In genomic region chr12:117534087-117534751, GRCm38 (mm10) we compare ENCODE assay signal across 8 mouse cellular contexts. TPM values are rescaled to one million over a fixed set of nuclear protein-coding genes. Genes with fewer than 3 reads are reported as not detected.
DNase-seq lines count a peak whose midpoint lies in the region; ATAC-seq and TF ChIP-seq lines count a peak whose summit lies in the region.

No protein-coding gene starts in this region.

- no peaks in the 10 kb centered on the region for H3K9me3 ChIP-seq in forebrain, embryonic 14.5 days (replicated peaks; ENCODE audit: control insufficient read depth, low read length)
- H3K9me3 ChIP-seq in lung, postnatal 0 days (ENCODE audit: low read length): no peaks in the 10 kb centered on the region

- H3K4me1 ChIP-seq in forebrain, embryonic 14.5 days (ENCODE audit: control insufficient read depth, insufficient read depth, low read length): peaks cover 3% of the 10 kb centered on the region; the same call in 1 of the 2 replicates
- H3K4me1 ChIP-seq in lung, postnatal 0 days (ENCODE audit: insufficient read depth, low read depth, low read length): peaks cover 4% of the 10 kb centered on the region; the same call in 1 of the 2 replicates

- peak overlapping the region; percentile 88 for H3K4me2 ChIP-seq in forebrain, embryonic 14.5 days (ENCODE audit: low read length)
- H3K4me2 ChIP-seq in lung, postnatal 0 days (replicated peaks; ENCODE audit: low read depth, low read length): peak overlapping the region; percentile 89

- no peak for TF ChIP-seq EP300 in lung, postnatal 0 days (IDR thresholded peaks at IDR 0.05)

- H3K27ac ChIP-seq in forebrain, embryonic 14.5 days (ENCODE audit: low read depth, low read length): 0 out of 2 replicates have a peak overlapping the region, but pooled peaks have one; percentile 5
- H3K27ac ChIP-seq in lung, postnatal 0 days (ENCODE audit: low read length): peak overlapping the region; percentile 85

- peak; percentile 64 to 69 for DNase-seq in B cell, adult 2 months
- DNase-seq in adrenal gland, postnatal 10 days: peak; percentile 49
- DNase-seq in forebrain, embryonic 14.5 days (ENCODE audit: low spot score): peak; percentile 46
- peak; percentile 40 for DNase-seq in heart, postnatal 4 days
- DNase-seq in layer of hippocampus, postnatal 10 days (ENCODE audit: low spot score in 2 of 2): peak; percentile 50 to 56
- peak; percentile 57 for DNase-seq in lung, postnatal 0 days (ENCODE audit: low spot score)
- DNase-seq in retina, embryonic 14.5 days (ENCODE audit: low spot score): peak; percentile 54
- DNase-seq in thymus, postnatal 36 days: peak; percentile 60 to 61

- no peaks in the 10 kb centered on the region for H3K36me3 ChIP-seq in forebrain, embryonic 14.5 days (ENCODE audit: control insufficient read depth, insufficient read depth, low read length)
- no peaks in the 10 kb centered on the region for H3K36me3 ChIP-seq in lung, postnatal 0 days (ENCODE audit: insufficient read depth, low read length)

- peak overlapping the region; percentile 66 for H3K9ac ChIP-seq in forebrain, embryonic 14.5 days (ENCODE audit: low read length)
- H3K9ac ChIP-seq in lung, postnatal 0 days (replicated peaks; ENCODE audit: low read depth): peak overlapping the region; percentile 58

- peak; percentile 21; the same call in 1 of the 2 replicates for TF ChIP-seq CTCF in lung, postnatal 0 days (IDR thresholded peaks at IDR 0.05)

- peak overlapping the region; percentile 62 for H3K4me3 ChIP-seq in forebrain, embryonic 14.5 days (ENCODE audit: low read depth, low read length)
- H3K4me3 ChIP-seq in lung, postnatal 0 days (ENCODE audit: low read depth, low read length): peak overlapping the region; percentile 67

- under 1% methylated on average over 58 of the region's 66 CpGs for WGBS in forebrain, embryonic 14.5 days
- under 1% methylated on average over 41 of the region's 66 CpGs for WGBS in lung, postnatal 0 days

- peaks cover 21% of the 10 kb centered on the region for H3K27me3 ChIP-seq in forebrain, embryonic 14.5 days (replicated peaks; ENCODE audit: control insufficient read depth, insufficient read depth, low read length)
- H3K27me3 ChIP-seq in lung, postnatal 0 days (replicated peaks; ENCODE audit: insufficient read depth, low read length): no peaks in the 10 kb centered on the region

- ATAC-seq in forebrain, embryonic 14.5 days: peak; percentile 86
- peak; percentile 88 for ATAC-seq in lung, postnatal 0 days

RNA-seq across cellular contexts. Expression of gene Rapgef5, which starts 17.9 kb away (rescaled TPM):
- 10 to 100 TPM; 38.4 to 39.5 TPM for total RNA-seq in adrenal gland, postnatal 10 days (2021)
- 25.7 and 32.2 TPM in 2 replicates for polyA plus RNA-seq in forebrain, embryonic 14.5 days (2014; fragmentation: Nextera tagmentation; extraction: Ambion mirVana)
- 10 to 100 TPM; 45.1 to 47.6 TPM for total RNA-seq in heart, postnatal 4 days (2021)
- total RNA-seq in layer of hippocampus, postnatal 10 days (2021): 10 to 100 TPM; 91.7 to 98.0 TPM
- 47.4 and 52.1 TPM in 2 replicates for polyA plus RNA-seq in lung, postnatal 0 days (2015; fragmentation: Nextera tagmentation; extraction: Ambion mirVana)

Comparison
In these comparisons a context has a peak if more than half of its experiments do, and no peak if none do; other contexts are left out.
1. Peak in every context shown above with its lines: DNase-seq, ATAC-seq, H3K4me3 ChIP-seq and H3K27ac ChIP-seq.